Mouse (Mus musculus) cerebellum, adult 11 months (tissue): ENCODE measurements around the gene Hcn2.
A peak's percentile ranks its signal among the peaks of the same experiment; 100 is the strongest.
"Not testable (repeated sequence)": the region's sequence is repeated elsewhere in the genome, so short reads cannot be mapped to it uniquely, and the experiment has no call there.

ENCODE experiments used
- DNase-seq: peaks from one replicate; pipeline ENCODE4 v3.0.0; 2022

The Hcn2 gene

GRCm38 (mm10) chr10:79688720-79689119 is 27.7 kb upstream of the Hcn2 start, which contains the start of gene Gzmm:
Gzmm (plus strand) TSS chr10:79689020.
- no peak for DNase-seq

GRCm38 (mm10) chr10:79689178-79689577 is 27.3 kb upstream of the Hcn2 start:
- DNase-seq: no peak

GRCm38 (mm10) chr10:79691986-79692548 is 24.4 kb upstream of the Hcn2 start:
- no peak for DNase-seq

- DNase-seq: no peak
Measured at GRCm38 (mm10) chr10:79693580-79694378, 22.7 kb upstream of the Hcn2 start.

- DNase-seq: no peak
Measured at GRCm38 (mm10) chr10:79694379-79694655, 22.1 kb upstream of the Hcn2 start.

- DNase-seq: peak; percentile 77
Measured at GRCm38 (mm10) chr10:79695231-79696128, 21.0 kb upstream of the Hcn2 start.

GRCm38 (mm10) chr10:79696129-79696651 is 20.2 kb upstream of the Hcn2 start:
- DNase-seq: no peak

- DNase-seq: peak; percentile 84
Measured at GRCm38 (mm10) chr10:79697916-79698315, 18.5 kb upstream of the Hcn2 start.

- no peak for DNase-seq
Measured at GRCm38 (mm10) chr10:79698459-79698858, 18.0 kb upstream of the Hcn2 start.

- no peak for DNase-seq
Measured at GRCm38 (mm10) chr10:79700676-79701075, 15.8 kb upstream of the Hcn2 start.

- no peak for DNase-seq
Measured at GRCm38 (mm10) chr10:79701443-79702129, 14.8 kb upstream of the Hcn2 start.

GRCm38 (mm10) chr10:79702970-79703369 is 13.5 kb upstream of the Hcn2 start:
- not testable (repeated sequence) for DNase-seq

GRCm38 (mm10) chr10:79703541-79703940 is 12.9 kb upstream of the Hcn2 start:
- no peak for DNase-seq

- peak; percentile 100 for DNase-seq
Measured at GRCm38 (mm10) chr10:79704065-79704969, 12.1 kb upstream of the Hcn2 start, which contains the start of gene Bsg. Bsg (plus strand) TSS chr10:79704491.

GRCm38 (mm10) chr10:79704970-79705360 is 11.5 kb upstream of the Hcn2 start:
- DNase-seq: no peak

- DNase-seq: no peak
Measured at GRCm38 (mm10) chr10:79705951-79706350, 10.5 kb upstream of the Hcn2 start.

- no peak for DNase-seq
Measured at GRCm38 (mm10) chr10:79706406-79707094, 9.9 kb upstream of the Hcn2 start.

- DNase-seq: peak; percentile 72
Measured at GRCm38 (mm10) chr10:79707162-79707561, 9.3 kb upstream of the Hcn2 start.

GRCm38 (mm10) chr10:79707759-79708158 is 8.7 kb upstream of the Hcn2 start:
- no peak for DNase-seq

- DNase-seq: no peak
Measured at GRCm38 (mm10) chr10:79708668-79709067, 7.8 kb upstream of the Hcn2 start.

GRCm38 (mm10) chr10:79709307-79709706 is 7.1 kb upstream of the Hcn2 start:
- no peak for DNase-seq
